Mouse (Mus musculus) small intestine, adult 2 months (tissue): ENCODE results near the gene She. TPM values are rescaled to one million over a fixed set of nuclear protein-coding genes. Genes with fewer than 3 reads are reported as not detected.

Experiments used
- H3K27ac ChIP-seq: fragments of 200-500 bp; 2 replicates; pipeline ENCODE4 v1.5.1; 2012; ENCODE audit warnings: low read depth, low read length, control low read depth, inconsistent platforms; ENCODE audit not compliant: insufficient read depth
- H3K27me3 ChIP-seq: fragments of 200-500 bp; 2 replicates; pipeline ENCODE4 v1.6.1; 2012; ENCODE audit warnings: mild to moderate bottlenecking, moderate library complexity, low read length, inconsistent platforms; ENCODE audit not compliant: control insufficient read depth, insufficient read depth
- H3K36me3 ChIP-seq: fragments of 200-500 bp; 2 replicates; pipeline ENCODE4 v1.6.1; 2012; ENCODE audit warnings: mild to moderate bottlenecking, low read length, control low read depth, inconsistent platforms; ENCODE audit not compliant: control insufficient read depth, insufficient read depth
- H3K4me1 ChIP-seq: fragments of 200-500 bp; 2 replicates; pipeline ENCODE4 v1.6.1; 2012; ENCODE audit warnings: low read length, inconsistent platforms, mixed read lengths; ENCODE audit not compliant: control insufficient read depth, insufficient read depth, insufficient read length
- H3K4me3 ChIP-seq: fragments of 200-500 bp; 2 replicates; pipeline ENCODE4 v1.5.1; 2012; ENCODE audit warnings: low read depth, mild to moderate bottlenecking, control low read depth, inconsistent platforms, low read length, moderate library complexity
- CTCF ChIP-seq: fragments of 200-500 bp; IDR thresholded peaks from 2 replicates; pipeline ENCODE4 v1.5.1; 2012; ENCODE audit warnings: low read depth, mild to moderate bottlenecking, control low read depth, inconsistent platforms, low read length, moderate library complexity, mixed read lengths; ENCODE audit not compliant: insufficient replicate concordance, insufficient read length; ENCODE audit errors: extremely low read depth
- POLR2A ChIP-seq: fragments of 200-500 bp; IDR thresholded peaks from 2 replicates; pipeline ENCODE4 v1.6.1; 2012; ENCODE audit warnings: low read depth, mild to moderate bottlenecking, control low read depth, inconsistent platforms, low read length, moderate library complexity
- WGBS: fragments of 180-500 bp; shearing (Covaris S2); methylation state at CpG from one replicate; pipeline ENCODE4 v1.1.7; 2018; 5-methylcytosine and 5-hydroxymethylcytosine counted together
- polyA plus RNA-seq: library from polyadenylated mRNA; depleted of rRNA; stranded (reverse); fragments of >200 nt; gene quantifications from 2 replicates; pipeline ENCODE4 v1.2.3, GENCODE M21; 2012

Gene She
- polyA plus RNA-seq, 1 experiment, result 0.79 TPM

- no peak overlapping the region for H3K27ac ChIP-seq
- no peaks in the 10 kb centered on the region for H3K4me1 ChIP-seq
- H3K36me3 ChIP-seq, result no peaks in the 10 kb centered on the region
- H3K4me3 ChIP-seq, result no peak overlapping the region
- WGBS, result 66% methylated on average over 4 of the region's 4 CpGs
- H3K27me3 ChIP-seq, result peaks cover 2% of the 10 kb centered on the region
- TF ChIP-seq POLR2A, result no peak
- TF ChIP-seq CTCF, result peak; percentile 60
Measured at GRCm38 (mm10) chr3:89817056-89817455, 14.1 kb upstream of the She start.

GRCm38 (mm10) chr3:89818605-89819004, 12.6 kb upstream of the She start:
- 48% methylated on average over 3 of the region's 3 CpGs for WGBS
- H3K27me3 ChIP-seq, result no peaks in the 10 kb centered on the region; the same call in 1 of the 2 replicates
- no peak overlapping the region for H3K27ac ChIP-seq
- no peak for TF ChIP-seq POLR2A
- no peak for TF ChIP-seq CTCF
- no peak overlapping the region for H3K4me3 ChIP-seq
- H3K4me1 ChIP-seq, result no peaks in the 10 kb centered on the region
- no peaks in the 10 kb centered on the region for H3K36me3 ChIP-seq

GRCm38 (mm10) chr3:89819897-89820296, 11.3 kb upstream of the She start:
- Histone ChIP-seq H3K4me1 (no peaks in the 10 kb centered on the region), H3K27me3 (no peaks in the 10 kb centered on the region; the same call in 1 of the 2 replicates), H3K27ac (no peak overlapping the region), H3K4me3 (no peak overlapping the region), H3K36me3 (no peaks in the 10 kb centered on the region)
- TF ChIP-seq POLR2A (no peak), CTCF (no peak)
- 41% methylated on average over 7 of the region's 7 CpGs for WGBS

GRCm38 (mm10) chr3:89820311-89821095, 10.7 kb upstream of the She start:
- Histone ChIP-seq H3K36me3 (no peaks in the 10 kb centered on the region), H3K4me1 (no peaks in the 10 kb centered on the region), H3K4me3 (no peak overlapping the region), H3K27ac (no peak overlapping the region), H3K27me3 (no peaks in the 10 kb centered on the region; the same call in 1 of the 2 replicates)
- no peak for TF ChIP-seq CTCF
- TF ChIP-seq POLR2A, result no peak
- 84% methylated on average over 12 of the region's 12 CpGs for WGBS

GRCm38 (mm10) chr3:89821096-89821513, 10.1 kb upstream of the She start:
- Histone ChIP-seq H3K4me1 (no peaks in the 10 kb centered on the region), H3K27ac (no peak overlapping the region)
- 80% methylated on average over 11 of the region's 11 CpGs for WGBS

GRCm38 (mm10) chr3:89821548-89822480, 9.4 kb upstream of the She start:
- Histone ChIP-seq H3K27ac (no peak overlapping the region), H3K4me3 (no peak overlapping the region), H3K27me3 (no peaks in the 10 kb centered on the region; the same call in 1 of the 2 replicates), H3K36me3 (no peaks in the 10 kb centered on the region), H3K4me1 (no peaks in the 10 kb centered on the region)
- 59% methylated on average over 10 of the region's 10 CpGs for WGBS
- TF ChIP-seq CTCF, result no peak
- no peak for TF ChIP-seq POLR2A

More at GRCm38 (mm10) chr3:89821096-89821513, 10.1 kb upstream of the She start:
- H3K4me3 ChIP-seq, result no peak overlapping the region
- TF ChIP-seq CTCF (no peak), POLR2A (no peak)
- no peaks in the 10 kb centered on the region; the same call in 1 of the 2 replicates for H3K27me3 ChIP-seq
- H3K36me3 ChIP-seq, result no peaks in the 10 kb centered on the region
